Mouse (Mus musculus): Measurements from ENCODE around the gene Adsl.
"Not testable (repeated sequence)": the region's sequence is repeated elsewhere in the genome, so short reads cannot be mapped to it uniquely, and the experiment has no call there.

The Adsl gene

GRCm38 (mm10) chr15:80948145-80949135 is at the start of gene Adsl:
TSS of gene Adsl (plus strand) at chr15:80948490.
- DNase-seq (ENCODE audit: inconsistent ontology term), result peak; percentile 93

- peak; percentile 19 for DNase-seq (ENCODE audit: inconsistent ontology term)
Observed at GRCm38 (mm10) chr15:80899806-80900205, 48.5 kb upstream of the Adsl start.

DNA sequence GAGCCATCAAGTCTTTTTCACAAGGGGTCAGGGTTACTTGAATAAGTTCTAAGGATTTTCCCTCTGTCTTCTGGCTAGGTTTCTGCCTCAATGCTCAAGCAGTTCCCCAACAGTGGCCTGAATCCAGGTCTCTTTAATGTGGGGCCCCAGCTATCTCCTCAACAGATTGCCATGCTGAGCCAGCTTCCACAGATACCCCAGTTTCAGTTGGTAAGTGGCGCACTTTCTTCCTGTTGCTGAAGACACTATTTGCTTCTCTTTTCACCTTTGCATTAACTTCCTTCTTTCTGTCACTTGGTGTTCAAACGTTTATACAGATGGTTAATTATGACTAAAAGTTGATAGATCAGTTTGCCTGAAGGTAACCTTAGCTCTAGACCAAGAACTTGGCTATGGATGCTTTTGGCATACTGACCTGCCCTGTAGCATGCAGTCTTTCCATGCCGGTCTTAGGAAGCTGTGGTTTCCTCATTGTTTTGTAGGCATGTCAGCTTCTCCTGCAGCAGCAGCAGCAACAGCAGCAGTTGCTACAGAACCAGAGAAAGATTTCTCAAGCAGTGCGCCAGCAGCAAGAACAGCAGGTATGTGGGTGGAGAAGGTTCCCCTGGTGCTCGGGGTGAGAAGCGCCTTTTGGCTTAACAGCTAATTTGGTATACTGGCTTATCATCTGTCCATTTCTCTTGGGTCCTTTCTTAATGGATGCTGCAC is 46.3 kb upstream of the Adsl start:
- no peak for DNase-seq (ENCODE audit: inconsistent ontology term)

- not testable (repeated sequence) for DNase-seq (ENCODE audit: inconsistent ontology term)
Observed at GRCm38 (mm10) chr15:80904776-80905175, 43.5 kb upstream of the Adsl start.

DNA sequence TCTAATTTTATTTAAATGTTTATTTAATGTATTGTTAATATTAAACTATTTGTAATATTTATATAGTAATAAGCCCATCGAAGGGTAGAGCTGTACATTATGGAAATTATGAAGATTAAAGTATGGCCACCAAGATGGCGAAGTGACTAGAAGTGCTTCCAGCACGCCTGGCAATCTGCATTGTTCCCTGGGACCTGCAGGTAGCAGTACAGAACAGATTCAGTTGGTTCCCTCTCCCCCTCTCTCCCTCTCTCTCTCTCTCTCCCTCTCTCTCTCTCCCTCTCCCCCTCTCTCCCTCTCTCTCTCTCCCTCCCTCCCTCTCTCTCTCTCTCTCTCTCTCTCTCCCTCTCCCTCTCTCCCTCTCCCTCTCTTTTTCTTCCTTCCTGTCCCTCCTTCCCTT is 38.1 kb upstream of the Adsl start:
- no peak for DNase-seq (ENCODE audit: inconsistent ontology term)

- DNase-seq (ENCODE audit: inconsistent ontology term), result no peak
Observed at GRCm38 (mm10) chr15:80910790-80911531, 37.3 kb upstream of the Adsl start.

DNA sequence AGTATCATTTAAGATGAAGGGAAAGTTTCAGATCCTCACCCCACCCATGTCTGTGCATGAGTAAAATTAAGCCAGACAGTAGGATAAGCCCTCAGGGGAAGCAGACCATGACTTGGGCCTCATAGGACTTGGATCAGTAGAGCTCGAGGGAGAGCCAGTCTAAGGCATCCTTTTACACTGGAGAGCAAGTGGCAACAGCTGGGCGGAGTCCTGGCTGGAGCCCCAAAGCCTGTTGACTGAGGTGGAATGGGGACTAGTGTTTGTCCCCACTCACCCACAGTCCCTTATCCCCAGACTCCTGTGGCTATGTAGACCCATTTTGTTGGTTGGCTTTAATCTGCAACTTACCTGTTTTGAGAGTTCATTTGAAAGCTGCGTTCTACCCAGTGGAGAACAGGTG is 36.1 kb upstream of the Adsl start:
- DNase-seq (ENCODE audit: inconsistent ontology term), result no peak

- DNase-seq (ENCODE audit: inconsistent ontology term), result no peak
Observed at GRCm38 (mm10) chr15:80913803-80914202, 34.5 kb upstream of the Adsl start.

DNA sequence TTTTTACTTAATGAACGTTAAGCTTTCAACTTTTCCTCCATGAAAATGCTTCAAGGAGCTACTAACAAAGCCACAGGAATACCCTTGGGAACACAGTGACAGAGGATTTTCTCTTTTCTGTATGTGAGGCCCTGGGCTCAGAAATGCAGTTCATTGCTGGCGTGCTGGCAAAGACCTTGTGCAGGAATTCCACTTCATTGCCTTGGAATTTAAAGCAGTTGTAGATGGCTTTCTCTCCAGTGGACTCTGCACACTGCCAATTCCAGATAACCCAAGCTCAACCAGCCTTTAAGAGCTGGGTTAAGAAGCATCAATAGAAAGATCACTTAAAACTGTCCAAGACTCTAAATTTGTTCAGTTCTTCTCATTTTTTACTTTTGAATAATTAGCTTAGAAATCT is 32.4 kb upstream of the Adsl start:
- DNase-seq (ENCODE audit: inconsistent ontology term), result peak; percentile 79

GRCm38 (mm10) chr15:80916621-80917020 is 31.7 kb upstream of the Adsl start:
- no peak for DNase-seq (ENCODE audit: inconsistent ontology term)

- DNase-seq (ENCODE audit: inconsistent ontology term), result no peak
Observed at GRCm38 (mm10) chr15:80920346-80920745, 27.9 kb upstream of the Adsl start.

DNA sequence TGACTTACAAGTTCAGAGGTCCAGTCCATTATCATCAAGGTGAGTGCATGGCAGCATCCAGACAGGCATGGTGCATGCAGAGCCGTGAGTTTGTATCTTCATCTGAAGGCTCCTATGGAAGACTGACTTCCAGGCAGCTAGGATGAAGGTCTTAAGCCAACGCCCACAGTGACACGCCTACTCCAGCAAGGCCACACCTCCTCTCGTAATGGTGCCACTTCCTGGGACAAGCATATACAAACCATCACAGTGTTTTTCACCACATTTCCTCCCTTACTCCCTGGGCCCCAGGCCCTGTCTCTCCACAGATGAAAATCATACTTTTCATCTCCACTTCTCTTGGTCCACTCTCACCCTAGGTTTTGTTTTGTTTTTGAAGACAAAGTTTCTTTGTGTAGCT is 26.5 kb upstream of the Adsl start:
- no peak for DNase-seq (ENCODE audit: inconsistent ontology term)

DNA sequence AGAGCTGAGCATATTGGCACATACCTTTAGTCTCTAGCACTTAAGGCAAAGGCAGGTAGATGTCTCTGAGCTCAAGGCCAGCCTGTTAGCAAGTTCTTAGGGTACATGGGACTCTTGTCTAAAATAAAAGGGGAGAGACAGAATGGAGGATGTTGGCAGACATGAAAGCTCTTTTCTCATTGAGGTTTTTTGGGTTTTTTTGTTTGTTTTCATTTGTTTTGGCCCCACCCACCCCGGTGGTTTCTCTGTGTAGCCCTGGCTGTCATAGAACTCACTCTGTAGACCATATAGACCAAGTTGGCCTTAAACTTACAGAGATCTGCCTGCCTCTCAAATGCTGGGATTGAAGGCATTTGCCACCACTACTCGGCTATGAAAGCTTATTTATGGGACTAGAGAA is 24.1 kb upstream of the Adsl start:
- no peak for DNase-seq (ENCODE audit: inconsistent ontology term)

DNA sequence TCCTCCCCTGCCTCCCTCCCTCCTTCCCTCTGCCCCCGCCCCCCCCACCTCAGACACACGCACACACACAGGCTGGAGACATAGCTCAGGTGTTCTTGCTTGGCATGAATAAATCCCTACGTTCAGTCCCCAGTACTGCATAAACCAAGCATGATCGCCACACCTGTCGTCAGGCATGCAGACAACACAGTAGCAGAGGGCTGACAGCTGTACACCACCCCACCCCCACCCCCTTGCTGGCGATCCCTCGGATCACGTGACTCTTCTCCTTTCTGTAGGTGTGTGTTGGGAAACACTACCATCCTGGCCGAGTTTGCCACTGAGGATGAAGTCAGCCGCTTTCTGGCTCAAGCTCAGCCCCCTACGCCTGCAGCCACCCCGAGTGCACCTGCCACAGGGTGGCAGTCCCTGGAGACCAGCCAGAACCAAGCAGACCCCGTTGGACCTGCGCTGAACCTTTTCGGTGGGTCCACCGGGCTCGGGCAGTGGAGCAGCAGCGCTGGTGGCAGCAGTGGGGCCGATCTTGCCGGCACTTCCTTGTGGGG is 19.4 kb upstream of the Adsl start:
- no peak for DNase-seq (ENCODE audit: inconsistent ontology term)

- peak; percentile 35 for DNase-seq (ENCODE audit: inconsistent ontology term)
Observed at GRCm38 (mm10) chr15:80930048-80930571, 18.2 kb upstream of the Adsl start.

GRCm38 (mm10) chr15:80930676-80931320 is 17.5 kb upstream of the Adsl start:
- not testable (repeated sequence) for DNase-seq (ENCODE audit: inconsistent ontology term)

DNA sequence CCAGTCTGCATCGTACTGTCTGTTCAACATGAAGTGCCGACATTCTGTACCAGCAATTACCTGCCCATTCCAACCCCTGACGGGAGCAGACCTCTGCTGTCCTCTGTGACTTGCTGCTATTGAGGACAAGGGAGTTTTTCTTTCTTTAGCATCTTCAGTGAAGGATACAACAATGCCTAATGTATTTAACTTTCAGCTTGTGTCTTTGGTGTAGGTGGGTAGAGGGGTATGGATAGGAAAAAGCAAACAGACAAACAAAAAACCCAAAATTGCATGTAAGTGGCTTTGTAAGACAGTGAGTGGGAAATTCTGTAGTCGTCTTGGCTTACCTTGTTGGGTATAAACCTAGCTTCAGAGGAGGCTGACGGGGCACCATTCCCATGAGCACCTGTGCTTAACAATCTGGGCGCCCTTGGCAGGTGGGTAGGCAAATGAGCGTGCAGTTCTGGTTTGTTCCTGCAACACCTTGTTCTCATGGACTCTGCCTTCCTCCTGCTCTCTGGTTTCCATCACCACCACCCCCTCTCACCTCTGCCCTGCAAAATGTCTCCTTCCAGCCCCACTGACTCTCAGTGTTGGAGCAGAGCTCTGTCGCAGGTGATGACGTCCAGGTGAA is 16.8 kb upstream of the Adsl start:
- no peak for DNase-seq (ENCODE audit: inconsistent ontology term)

GRCm38 (mm10) chr15:80934841-80935240 is 13.4 kb upstream of the Adsl start:
- DNase-seq (ENCODE audit: inconsistent ontology term), result no peak

GRCm38 (mm10) chr15:80936686-80937085 is 11.6 kb upstream of the Adsl start:
- DNase-seq (ENCODE audit: inconsistent ontology term), result no peak

DNA sequence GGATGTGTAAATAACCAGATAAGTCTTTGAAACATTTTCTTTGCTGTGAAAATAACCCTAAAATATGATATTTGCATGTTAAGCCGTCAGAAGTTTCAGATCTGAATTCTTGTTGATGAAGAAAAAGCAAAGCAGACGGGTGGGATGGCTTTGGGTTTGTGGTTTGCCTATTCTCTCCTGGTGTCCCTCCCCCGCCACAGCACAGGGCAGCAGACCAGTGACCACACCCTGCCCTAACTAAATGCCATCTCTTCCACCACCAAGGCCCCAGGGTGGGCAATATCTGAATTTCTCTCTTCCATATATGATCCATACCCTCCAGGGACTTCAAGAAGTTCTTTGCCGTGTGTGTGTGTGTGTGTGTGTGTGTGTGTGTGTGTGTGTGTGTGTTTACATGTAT is 9.7 kb upstream of the Adsl start:
- DNase-seq (ENCODE audit: inconsistent ontology term), result no peak

GRCm38 (mm10) chr15:80939401-80939800 is 8.9 kb upstream of the Adsl start:
- DNase-seq (ENCODE audit: inconsistent ontology term), result no peak
